Mouse (Mus musculus) olfactory bulb, adult 2 months (tissue): ENCODE measurements at regions not wholly inside any gene's neighbourhood (a gene's known extent, or its start where the extent isn't known, plus 50 kb on each side); places are given as distances from the start of the nearest gene placed in this dataset.
A peak's percentile ranks its signal among the peaks of the same experiment; 100 is the strongest.

ENCODE experiments used
- H3K27ac ChIP-seq: fragments of 200-500 bp; 2 replicates; pipeline ENCODE4 v1.5.1; 2012; ENCODE audit warnings: low read depth, low read length; ENCODE audit not compliant: insufficient read depth
- H3K4me1 ChIP-seq: fragments of 200-500 bp; 2 replicates; pipeline ENCODE4 v1.6.1; 2012; ENCODE audit warnings: low read length; ENCODE audit not compliant: control insufficient read depth, insufficient read depth
- H3K4me3 ChIP-seq: fragments of 200-500 bp; 2 replicates; pipeline ENCODE4 v1.5.1; 2012; ENCODE audit warnings: mild to moderate bottlenecking, low read depth, low read length, moderate library complexity; ENCODE audit not compliant: insufficient read depth
- CTCF ChIP-seq: fragments of 200-500 bp; IDR thresholded peaks from 2 replicates; pipeline ENCODE4 v1.5.1; 2012; ENCODE audit warnings: low read depth, mild to moderate bottlenecking, low read length, moderate library complexity; ENCODE audit not compliant: insufficient read depth
- POLR2A ChIP-seq: fragments of 200-500 bp; IDR thresholded peaks from 2 replicates; pipeline ENCODE4 v1.6.1; 2012; ENCODE audit warnings: mild to moderate bottlenecking, low read depth, low read length, moderate library complexity; ENCODE audit not compliant: insufficient read depth
- WGBS: fragments of 180-500 bp; shearing (Covaris S2); methylation state at CpG from one replicate; pipeline ENCODE4 v1.1.7; 2018; 5-methylcytosine and 5-hydroxymethylcytosine counted together

- H3K4me3 ChIP-seq = no peak overlapping the region
- TF ChIP-seq CTCF (no peak), POLR2A (no peak)
- peaks cover 9% of the 10 kb centered on the region for H3K4me1 ChIP-seq
- WGBS = 50% methylated on average over 1 of the region's 1 CpGs
- peak overlapping the region; percentile 24 for H3K27ac ChIP-seq
Observed at GRCm38 (mm10) chr15:93958086-93958485, 362.4 kb upstream of the Prickle1 start.

- no peak for TF ChIP-seq CTCF
- no peak for TF ChIP-seq POLR2A
- 44% methylated on average over 11 of the region's 11 CpGs for WGBS
- H3K4me1 ChIP-seq = peaks cover 9% of the 10 kb centered on the region
- peak overlapping the region; percentile 95 for H3K27ac ChIP-seq
- H3K4me3 ChIP-seq = no peak overlapping the region
Observed at GRCm38 (mm10) chr15:93956801-93957200, 361.1 kb upstream of the Prickle1 start.

- WGBS = 93% methylated on average over 1 of the region's 1 CpGs
- H3K27ac ChIP-seq = no peak overlapping the region
- TF ChIP-seq CTCF (no peak), POLR2A (no peak)
Observed at GRCm38 (mm10) chr15:93953548-93953947, 357.9 kb upstream of the Prickle1 start.

GRCm38 (mm10) chr15:93950441-93950840 lies 354.8 kb upstream of the Prickle1 start:
- WGBS = 96% methylated on average over 1 of the region's 1 CpGs
- Histone ChIP-seq H3K27ac (no peak overlapping the region), H3K4me1 (no peaks in the 10 kb centered on the region), H3K4me3 (no peak overlapping the region)
- TF ChIP-seq POLR2A = no peak
- no peak for TF ChIP-seq CTCF

More at GRCm38 (mm10) chr15:93953548-93953947, 357.9 kb upstream of the Prickle1 start:
- H3K4me3 ChIP-seq = no peak overlapping the region
- H3K4me1 ChIP-seq = peaks cover 5% of the 10 kb centered on the region

GRCm38 (mm10) chr15:93948902-93949301 lies 353.2 kb upstream of the Prickle1 start:
- Histone ChIP-seq H3K4me3 (no peak overlapping the region), H3K27ac (no peak overlapping the region), H3K4me1 (no peaks in the 10 kb centered on the region)
- TF ChIP-seq CTCF = no peak
- no peak for TF ChIP-seq POLR2A
- 81% methylated on average over 4 of the region's 4 CpGs for WGBS

GRCm38 (mm10) chr15:93943545-93943944 lies 347.9 kb upstream of the Prickle1 start:
- Histone ChIP-seq H3K4me3 (no peak overlapping the region), H3K27ac (no peak overlapping the region), H3K4me1 (no peaks in the 10 kb centered on the region)
- 78% methylated on average over 12 of the region's 12 CpGs for WGBS
- TF ChIP-seq CTCF (no peak), POLR2A (no peak)

- no peak overlapping the region for H3K4me3 ChIP-seq
- H3K27ac ChIP-seq = no peak overlapping the region
- WGBS = 61% methylated on average over 5 of the region's 5 CpGs
- no peaks in the 10 kb centered on the region for H3K4me1 ChIP-seq
- TF ChIP-seq POLR2A (no peak), CTCF (no peak)
Observed at GRCm38 (mm10) chr15:93932971-93933496, 337.3 kb upstream of the Prickle1 start.

GRCm38 (mm10) chr15:93926842-93927241 lies 331.2 kb upstream of the Prickle1 start:
- no peak overlapping the region for H3K4me3 ChIP-seq
- 49% methylated on average over 6 of the region's 6 CpGs for WGBS
- no peak for TF ChIP-seq CTCF
- TF ChIP-seq POLR2A = no peak
- H3K27ac ChIP-seq = no peak overlapping the region
- peaks cover 2% of the 10 kb centered on the region; the same call in 1 of the 2 replicates for H3K4me1 ChIP-seq

- H3K4me1 ChIP-seq = peaks cover 2% of the 10 kb centered on the region; the same call in 1 of the 2 replicates
- H3K27ac ChIP-seq = no peak overlapping the region
- TF ChIP-seq CTCF = no peak
- no peak for TF ChIP-seq POLR2A
- no peak overlapping the region for H3K4me3 ChIP-seq
Observed at GRCm38 (mm10) chr15:93926262-93926661, 330.6 kb upstream of the Prickle1 start.
